Mouse (Mus musculus) midbrain, postnatal 0 days (tissue): ENCODE measurements at regions not wholly inside any gene's neighbourhood (a gene's known extent, or its start where the extent isn't known, plus 50 kb on each side); places are given as distances from the start of the nearest gene placed in this dataset.

ENCODE experiments used
- ATAC-seq: fragments of 200-750 bp; cut with Nextera tagmentation; 2 replicates; pipeline ENCODE4 v1.8.0; 2017; ENCODE audit warnings: moderate number of reproducible peaks, mild to moderate bottlenecking, moderate TSS enrichment, moderate library complexity; ENCODE audit not compliant: low FRiP score
- DNase-seq: peaks from one replicate; pipeline ENCODE4 v3.0.0-alpha.2; 2015; ENCODE audit warnings: low spot score
- H3K27ac ChIP-seq: fragments of 300-500 bp; sonication (generic); 2 replicates; pipeline ENCODE4 v1.5.1; 2014; ENCODE audit warnings: low read depth, mild to moderate bottlenecking, low read length, mixed read lengths
- H3K27me3 ChIP-seq: fragments of 300-500 bp; sonication (generic); 2 replicates; pipeline ENCODE4 v1.6.1; 2014; ENCODE audit warnings: low read length, control low read depth, mixed read lengths; ENCODE audit not compliant: insufficient read depth
- H3K36me3 ChIP-seq: fragments of 300-500 bp; sonication (generic); 2 replicates; pipeline ENCODE4 v1.6.1; 2014; ENCODE audit warnings: low read length, control low read depth, mixed read lengths; ENCODE audit not compliant: insufficient read depth
- H3K4me1 ChIP-seq: fragments of 300-500 bp; sonication (generic); 2 replicates; pipeline ENCODE4 v1.6.1; 2014; ENCODE audit warnings: mild to moderate bottlenecking, control low read depth, antibody characterized with exemption, low read length, mixed read lengths; ENCODE audit not compliant: insufficient read depth
- H3K4me2 ChIP-seq: fragments of 300-500 bp; sonication (generic); 2 replicates; pipeline ENCODE4 v1.6.1; 2014; ENCODE audit warnings: low read depth, mild to moderate bottlenecking, low read length, mixed read lengths; ENCODE audit not compliant: poor library complexity, severe bottlenecking
- H3K4me3 ChIP-seq: fragments of 300-500 bp; sonication (generic); 2 replicates; pipeline ENCODE4 v1.5.1; 2014; ENCODE audit warnings: low read depth, mild to moderate bottlenecking, low read length, moderate library complexity
- H3K9ac ChIP-seq: fragments of 300-500 bp; sonication (generic); replicated peaks from 2 replicates; pipeline ENCODE4 v1.6.1; 2014; ENCODE audit warnings: mild to moderate bottlenecking, low read length, moderate library complexity, mixed read lengths; ENCODE audit not compliant: poor library complexity, severe bottlenecking
- H3K9me3 ChIP-seq: fragments of 300-500 bp; sonication (generic); 2 replicates; pipeline ENCODE4 v1.6.1; 2016; ENCODE audit warnings: low read length, control low read depth
- CTCF ChIP-seq: IDR thresholded peaks from 2 replicates; pipeline ENCODE4 v1.5.1; 2016; ENCODE audit warnings: antibody characterized with exemption, mild to moderate bottlenecking
- WGBS: fragments of 180-500 bp; shearing (Covaris S2); extraction: QIAGEN DNeasy Blood & Tissue Kit; methylation state at CpG from one replicate; pipeline ENCODE4 v1.1.7; 2014; 5-methylcytosine and 5-hydroxymethylcytosine counted together

DNA sequence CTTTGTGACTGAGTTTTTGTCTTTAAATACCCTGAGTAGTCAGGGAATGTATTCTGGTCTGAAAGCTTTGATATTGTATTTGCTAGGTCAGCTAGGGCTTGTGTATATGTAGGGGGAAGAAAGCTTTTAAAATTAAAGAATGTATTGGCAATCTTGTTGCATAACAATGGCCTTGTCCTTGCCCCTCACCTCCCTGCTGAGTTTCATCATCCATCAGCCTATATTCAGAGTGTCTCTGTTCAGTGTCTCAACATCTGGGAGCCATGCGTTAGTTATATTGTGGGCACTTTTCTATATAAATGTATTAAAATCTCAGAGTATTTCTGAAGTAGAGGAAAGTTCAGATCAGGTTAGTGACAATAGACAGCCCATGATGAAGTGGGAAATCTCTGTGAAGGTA is 76.0 kb upstream of the Inhba start:
- Histone ChIP-seq H3K27ac (no peak overlapping the region), H3K4me2 (no peak overlapping the region), H3K27me3 (no peaks in the 10 kb centered on the region), H3K9me3 (no peaks in the 10 kb centered on the region), H3K4me1 (no peaks in the 10 kb centered on the region), H3K4me3 (no peak overlapping the region), H3K9ac (no peak overlapping the region), H3K36me3 (no peaks in the 10 kb centered on the region)
- TF ChIP-seq CTCF, result no peak
- no peak for ATAC-seq
- 89% methylated on average over 1 of the region's 1 CpGs for WGBS
- no peak for DNase-seq

DNA sequence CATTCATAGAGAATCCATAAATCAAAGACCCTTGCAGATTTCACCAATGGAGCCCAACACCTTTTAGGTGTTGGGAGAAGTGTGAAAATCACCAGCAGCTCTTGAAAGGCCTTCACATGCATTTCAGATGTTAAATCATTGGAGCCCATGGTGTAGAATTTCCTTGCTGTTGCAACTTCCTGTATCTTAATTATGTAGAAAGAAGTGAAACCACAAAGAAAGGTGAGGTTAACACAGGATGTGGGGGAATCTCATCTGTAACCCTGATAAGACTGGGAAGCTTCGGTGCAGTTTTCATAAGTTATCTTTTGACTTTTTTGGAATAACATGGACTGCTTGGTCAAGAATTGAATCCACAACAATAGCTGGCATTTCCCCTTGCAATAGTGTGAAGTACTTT is 75.5 kb upstream of the Inhba start:
- H3K4me1 ChIP-seq, result no peaks in the 10 kb centered on the region
- no peaks in the 10 kb centered on the region for H3K36me3 ChIP-seq
- H3K9me3 ChIP-seq, result no peaks in the 10 kb centered on the region
- no peak overlapping the region for H3K4me2 ChIP-seq
- no peak overlapping the region for H3K4me3 ChIP-seq
- TF ChIP-seq CTCF, result no peak
- no peak overlapping the region for H3K9ac ChIP-seq
- no peak for ATAC-seq
- DNase-seq, result no peak
- H3K27ac ChIP-seq, result no peak overlapping the region
- 96% methylated on average over 1 of the region's 1 CpGs for WGBS
- H3K27me3 ChIP-seq, result no peaks in the 10 kb centered on the region

GRCm38 (mm10) chr13:15950143-15950542 is 61.5 kb upstream of the Inhba start:
- Histone ChIP-seq H3K36me3 (no peaks in the 10 kb centered on the region), H3K9ac (no peak overlapping the region), H3K4me1 (no peaks in the 10 kb centered on the region), H3K27me3 (no peaks in the 10 kb centered on the region), H3K4me2 (no peak overlapping the region), H3K4me3 (no peak overlapping the region), H3K9me3 (no peaks in the 10 kb centered on the region), H3K27ac (no peak overlapping the region)
- no peak for TF ChIP-seq CTCF
- 79% methylated on average over 4 of the region's 4 CpGs for WGBS
- DNase-seq, result no peak
- ATAC-seq, result no peak

GRCm38 (mm10) chr13:15950885-15951610 is 60.6 kb upstream of the Inhba start:
- no peak for DNase-seq
- Histone ChIP-seq H3K27ac (no peak overlapping the region), H3K4me1 (no peaks in the 10 kb centered on the region), H3K9ac (no peak overlapping the region), H3K36me3 (no peaks in the 10 kb centered on the region), H3K4me3 (no peak overlapping the region), H3K4me2 (no peak overlapping the region), H3K9me3 (no peaks in the 10 kb centered on the region), H3K27me3 (no peaks in the 10 kb centered on the region)
- WGBS, result 78% methylated on average over 3 of the region's 3 CpGs
- no peak for TF ChIP-seq CTCF
- ATAC-seq, result no peak
